Mouse (Mus musculus) lung, embryonic 16.5 days (tissue): ENCODE data around the gene Fbln2. TPM values are rescaled to one million over a fixed set of nuclear protein-coding genes. Genes with fewer than 3 reads are reported as not detected.

ENCODE experiments used
- ATAC-seq: fragments of 200-750 bp; cut with Nextera tagmentation; 2 replicates; pipeline ENCODE4 v1.8.0; 2017; ENCODE audit warnings: low read depth, mild to moderate bottlenecking, moderate library complexity
- H3K27ac ChIP-seq: fragments of 300-500 bp; sonication (generic); 2 replicates; pipeline ENCODE4 v1.5.1; 2014; ENCODE audit warnings: mild to moderate bottlenecking, control low read depth, low read length
- H3K27me3 ChIP-seq: fragments of 300-500 bp; sonication (generic); 2 replicates; pipeline ENCODE4 v1.6.1; 2014; ENCODE audit warnings: low read depth, low read length, mixed read lengths; ENCODE audit not compliant: control insufficient read depth, insufficient read depth
- H3K36me3 ChIP-seq: fragments of 300-500 bp; sonication (generic); 2 replicates; pipeline ENCODE4 v1.6.1; 2014; ENCODE audit warnings: low read length; ENCODE audit not compliant: control insufficient read depth, insufficient read depth
- H3K4me1 ChIP-seq: fragments of 300-500 bp; sonication (generic); replicated peaks from 2 replicates; pipeline ENCODE4 v1.6.1; 2014; ENCODE audit warnings: low read length, mixed read lengths; ENCODE audit not compliant: control insufficient read depth, insufficient read depth
- H3K4me2 ChIP-seq: fragments of 300-500 bp; sonication (generic); 2 replicates; pipeline ENCODE4 v1.6.1; 2014; ENCODE audit warnings: low read depth, low read length, control low read depth
- H3K4me3 ChIP-seq: fragments of 300-500 bp; sonication (generic); 2 replicates; pipeline ENCODE4 v1.5.1; 2014; ENCODE audit warnings: mild to moderate bottlenecking, low read length, control low read depth
- H3K9ac ChIP-seq: fragments of 300-500 bp; sonication (generic); 2 replicates; pipeline ENCODE4 v1.6.1; 2014; ENCODE audit warnings: low read length, control low read depth
- H3K9me3 ChIP-seq: fragments of 300-500 bp; sonication (generic); 2 replicates; pipeline ENCODE4 v1.6.1; 2016; ENCODE audit warnings: low read length; ENCODE audit not compliant: control insufficient read depth
- WGBS: fragments of 180-500 bp; shearing (Covaris S2); extraction: QIAGEN DNeasy Blood & Tissue Kit; methylation state at CpG from one replicate; pipeline ENCODE4 v1.1.7; 2014; 5-methylcytosine and 5-hydroxymethylcytosine counted together
- polyA plus RNA-seq: library from polyadenylated mRNA; unstranded; fragments of >200 nt; fragmentation: Nextera tagmentation; extraction: Ambion mirVana; gene quantifications from 2 replicates; pipeline ENCODE4 v1.2.1, GENCODE M21; 2015

Fbln2 gene
- polyA plus RNA-seq, 1 experiment from 2014 or later, result 68.5 TPM

DNA sequence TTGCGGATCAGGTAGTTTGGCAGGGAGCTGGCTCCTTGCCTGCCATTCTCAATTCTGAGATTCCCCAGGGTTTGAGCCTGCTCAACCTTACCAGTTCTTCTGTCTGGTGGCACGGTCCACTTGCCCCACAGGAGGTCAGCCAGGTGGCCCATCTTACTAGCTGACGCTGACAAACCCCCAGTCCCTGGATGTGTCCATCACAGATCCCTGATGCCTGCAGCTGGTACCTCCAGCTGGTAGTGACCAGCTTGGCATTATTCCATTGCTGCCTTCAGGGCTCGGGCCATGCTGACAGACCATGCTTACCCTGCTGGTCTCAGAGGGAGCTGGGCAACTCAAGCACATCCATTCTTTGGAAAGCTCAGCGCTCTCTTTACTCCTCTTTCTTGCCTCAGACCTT lies 18.7 kb downstream of the Fbln2 start:
- WGBS, result 89% methylated on average over 5 of the region's 5 CpGs
- no peak for ATAC-seq
- no peak overlapping the region for H3K4me3 ChIP-seq
- no peaks in the 10 kb centered on the region for H3K4me1 ChIP-seq
- H3K27me3 ChIP-seq, result no peaks in the 10 kb centered on the region
- H3K9me3 ChIP-seq, result no peaks in the 10 kb centered on the region
- H3K36me3 ChIP-seq, result no peaks in the 10 kb centered on the region
- H3K27ac ChIP-seq, result no peak overlapping the region
- no peak overlapping the region for H3K4me2 ChIP-seq
- no peak overlapping the region for H3K9ac ChIP-seq

GRCm38 (mm10) chr6:91231523-91231922 lies 19.3 kb downstream of the Fbln2 start:
- 70% methylated on average over 4 of the region's 4 CpGs for WGBS

DNA sequence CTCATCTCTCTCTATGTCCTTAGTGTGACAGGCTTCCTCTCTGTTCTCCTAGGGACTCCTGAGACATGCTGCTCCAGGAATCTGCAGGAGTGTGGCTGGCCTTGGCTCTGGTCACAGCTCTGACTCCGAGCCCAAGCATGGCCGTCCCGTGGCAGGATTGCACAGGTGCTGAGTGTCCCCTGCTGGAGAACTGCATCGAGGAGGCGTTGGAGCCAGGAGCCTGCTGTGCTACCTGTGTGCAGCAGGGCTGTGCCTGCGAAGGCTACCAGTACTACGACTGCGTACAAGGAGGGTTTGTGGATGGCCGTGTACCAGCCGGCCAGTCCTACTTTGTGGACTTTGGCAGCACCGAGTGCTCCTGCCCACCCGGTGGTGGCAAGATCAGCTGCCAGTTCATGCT lies 20.8 kb downstream of the Fbln2 start:
- WGBS, result 70% methylated on average over 12 of the region's 12 CpGs
- H3K36me3 ChIP-seq, result no peaks in the 10 kb centered on the region
- H3K27ac ChIP-seq, result no peak overlapping the region
- H3K9me3 ChIP-seq, result no peaks in the 10 kb centered on the region
- H3K4me2 ChIP-seq, result no peak overlapping the region
- no peaks in the 10 kb centered on the region for H3K27me3 ChIP-seq
- H3K4me1 ChIP-seq, result no peaks in the 10 kb centered on the region
- H3K9ac ChIP-seq, result no peak overlapping the region
- H3K4me3 ChIP-seq, result no peak overlapping the region
- ATAC-seq, result no peak

More at GRCm38 (mm10) chr6:91231523-91231922, 19.3 kb downstream of the Fbln2 start:
- Histone ChIP-seq H3K4me2 (no peak overlapping the region), H3K27me3 (no peaks in the 10 kb centered on the region), H3K4me3 (no peak overlapping the region), H3K36me3 (no peaks in the 10 kb centered on the region), H3K9ac (no peak overlapping the region), H3K27ac (no peak overlapping the region), H3K4me1 (no peaks in the 10 kb centered on the region), H3K9me3 (no peaks in the 10 kb centered on the region)
- no peak for ATAC-seq

GRCm38 (mm10) chr6:91233424-91234015 lies 21.3 kb downstream of the Fbln2 start:
- no peaks in the 10 kb centered on the region for H3K27me3 ChIP-seq
- no peaks in the 10 kb centered on the region for H3K9me3 ChIP-seq
- no peak overlapping the region for H3K4me2 ChIP-seq
- H3K4me1 ChIP-seq, result no peaks in the 10 kb centered on the region
- no peak overlapping the region for H3K27ac ChIP-seq
- H3K9ac ChIP-seq, result no peak overlapping the region
- no peaks in the 10 kb centered on the region for H3K36me3 ChIP-seq
- H3K4me3 ChIP-seq, result no peak overlapping the region
- 63% methylated on average over 10 of the region's 10 CpGs for WGBS
- ATAC-seq, result no peak

GRCm38 (mm10) chr6:91236006-91236405 lies 23.8 kb downstream of the Fbln2 start:
- Histone ChIP-seq H3K9ac (no peak overlapping the region), H3K4me3 (no peak overlapping the region), H3K4me1 (no peaks in the 10 kb centered on the region), H3K4me2 (no peak overlapping the region), H3K9me3 (no peaks in the 10 kb centered on the region), H3K27me3 (no peaks in the 10 kb centered on the region), H3K27ac (no peak overlapping the region), H3K36me3 (no peaks in the 10 kb centered on the region)
- ATAC-seq, result no peak
- WGBS, result 54% methylated on average over 11 of the region's 11 CpGs

DNA sequence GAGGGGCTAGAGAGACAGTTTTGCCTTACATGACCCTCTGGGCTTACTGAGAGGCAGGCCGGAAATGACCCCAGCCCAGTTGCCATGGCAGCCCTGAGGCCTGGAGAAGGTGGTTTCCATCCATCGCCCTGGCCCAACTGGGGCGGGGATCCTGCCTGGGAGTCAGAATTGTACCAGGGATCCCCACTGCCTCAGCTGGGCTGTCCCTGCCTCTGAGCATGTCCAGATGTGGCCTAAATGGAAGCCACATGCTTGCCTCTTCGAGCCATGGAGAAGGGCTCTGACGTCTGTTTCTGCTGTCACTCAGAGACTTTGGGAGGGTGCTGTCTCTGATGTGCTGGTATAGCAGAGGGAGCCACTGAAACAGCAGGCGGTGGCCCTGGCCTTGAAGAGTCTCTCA lies 24.2 kb downstream of the Fbln2 start:
- no peak for ATAC-seq
- Histone ChIP-seq H3K9ac (no peak overlapping the region), H3K4me2 (no peak overlapping the region), H3K27me3 (no peaks in the 10 kb centered on the region), H3K4me1 (no peaks in the 10 kb centered on the region), H3K27ac (no peak overlapping the region), H3K36me3 (no peaks in the 10 kb centered on the region), H3K4me3 (no peak overlapping the region), H3K9me3 (no peaks in the 10 kb centered on the region)
- WGBS, result 33% methylated on average over 6 of the region's 6 CpGs

- Histone ChIP-seq H3K4me2 (no peak overlapping the region), H3K4me3 (no peak overlapping the region), H3K27me3 (no peaks in the 10 kb centered on the region), H3K27ac (no peak overlapping the region), H3K9ac (no peak overlapping the region), H3K9me3 (no peaks in the 10 kb centered on the region), H3K4me1 (no peaks in the 10 kb centered on the region), H3K36me3 (no peaks in the 10 kb centered on the region)
- ATAC-seq, result no peak
- 62% methylated on average over 2 of the region's 2 CpGs for WGBS
Observed at GRCm38 (mm10) chr6:91237273-91237672, 25.0 kb downstream of the Fbln2 start.

GRCm38 (mm10) chr6:91240537-91240936 lies 28.3 kb downstream of the Fbln2 start:
- H3K4me2 ChIP-seq, result no peak overlapping the region
- H3K27ac ChIP-seq, result no peak overlapping the region
- no peak overlapping the region for H3K9ac ChIP-seq
- no peaks in the 10 kb centered on the region for H3K9me3 ChIP-seq
- no peak for ATAC-seq
- H3K4me3 ChIP-seq, result no peak overlapping the region
- H3K4me1 ChIP-seq, result no peaks in the 10 kb centered on the region
- whole genome bisulfite sequencing, result 43% methylated on average over 2 of the region's 2 CpGs
- no peaks in the 10 kb centered on the region for H3K36me3 ChIP-seq
- H3K27me3 ChIP-seq, result no peaks in the 10 kb centered on the region

- Histone ChIP-seq H3K4me1 (no peaks in the 10 kb centered on the region), H3K4me3 (no peak overlapping the region), H3K9me3 (no peaks in the 10 kb centered on the region), H3K27me3 (no peaks in the 10 kb centered on the region), H3K36me3 (no peaks in the 10 kb centered on the region), H3K9ac (no peak overlapping the region), H3K4me2 (no peak overlapping the region), H3K27ac (no peak overlapping the region)
- no peak for ATAC-seq
Observed at GRCm38 (mm10) chr6:91240964-91241363, 28.7 kb downstream of the Fbln2 start.

DNA sequence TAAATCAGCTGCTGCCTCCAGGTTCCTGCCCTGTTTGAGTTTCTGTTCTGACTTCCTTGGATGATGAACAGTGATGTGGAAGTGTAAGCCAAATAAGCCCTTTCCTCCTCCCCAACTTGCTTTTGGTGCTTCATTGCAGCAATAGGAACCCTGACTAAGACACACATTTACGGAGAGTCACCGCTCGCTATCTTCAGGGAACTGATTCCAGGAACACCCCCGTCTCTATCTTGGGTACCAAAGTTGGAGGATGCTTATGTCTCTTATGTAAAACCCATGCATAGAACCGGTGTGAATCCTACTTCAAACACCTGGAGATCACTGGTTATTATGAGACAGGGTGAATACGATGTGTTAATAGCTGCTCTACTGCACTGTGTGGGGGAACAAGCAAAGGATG lies 31.1 kb downstream of the Fbln2 start:
- no peaks in the 10 kb centered on the region for H3K36me3 ChIP-seq
- H3K27ac ChIP-seq, result no peak overlapping the region
- H3K9ac ChIP-seq, result no peak overlapping the region
- no peaks in the 10 kb centered on the region for H3K4me1 ChIP-seq
- no peaks in the 10 kb centered on the region for H3K9me3 ChIP-seq
- H3K4me2 ChIP-seq, result no peak overlapping the region
- H3K27me3 ChIP-seq, result no peaks in the 10 kb centered on the region
- H3K4me3 ChIP-seq, result no peak overlapping the region
- no peak for ATAC-seq
- 80% methylated on average over 6 of the region's 6 CpGs for WGBS
